Comparison of ENCODE assay signal across 7 mouse cellular contexts in genomic region chr17:13008528-13008927, GRCm38 (mm10). TPM values are rescaled to one million over a fixed set of nuclear protein-coding genes. Genes with fewer than 3 reads are reported as not detected.
DNase-seq lines count a peak whose midpoint lies in the region; ATAC-seq and TF ChIP-seq lines count a peak whose summit lies in the region.

No protein-coding gene starts in this region.

- ATAC-seq in forebrain, embryonic 12.5 days (ENCODE audit: low FRiP score), result no peak
- ATAC-seq in intestine, embryonic 15.5 days, result 0 out of 2 replicates have a peak, but pooled peaks have one; percentile 7
- no peak for ATAC-seq in liver, embryonic 16.5 days (ENCODE audit: low read depth)
- no peak for ATAC-seq in neural tube, embryonic 14.5 days (ENCODE audit: low read depth)

- peak overlapping the region; percentile 89 for H3ac ChIP-seq in C2C12 (ENCODE audit: control insufficient read depth, insufficient read length, low read depth)

- peaks cover 15% of the 10 kb centered on the region for H3K79me2 ChIP-seq in C2C12 (ENCODE audit: control insufficient read depth, insufficient read depth)

- intact Hi-C loops in left cerebral cortex, postnatal 4 days (cut with DNase I), result no loop called here

- H3K36me3 ChIP-seq in C2C12 (ENCODE audit: control insufficient read depth, insufficient read depth) (peaks cover 24% of the 10 kb centered on the region), ES-Bruce4 (ENCODE audit: control insufficient read depth, insufficient read depth, low read length, poor library complexity, severe bottlenecking) (peaks cover 18% of the 10 kb centered on the region)
- peaks cover 18% of the 10 kb centered on the region for H3K36me3 ChIP-seq in forebrain, embryonic 12.5 days (replicated peaks)
- H3K36me3 ChIP-seq in intestine, embryonic 15.5 days, result 0 out of 2 replicates have a peak, but pooled peaks cover 5% of the 10 kb centered on the region
- peaks cover 11% of the 10 kb centered on the region for H3K36me3 ChIP-seq in liver, embryonic 16.5 days (ENCODE audit: control insufficient read depth, insufficient read depth)
- H3K36me3 ChIP-seq in neural tube, embryonic 14.5 days (ENCODE audit: control insufficient read depth, insufficient read depth, low read length), result peaks cover 8% of the 10 kb centered on the region; the same call in 1 of the 2 replicates

- H3K79me3 ChIP-seq in C2C12 (ENCODE audit: low read depth), result peaks cover 7% of the 10 kb centered on the region

- no peaks in the 10 kb centered on the region for H3K4me1 ChIP-seq in ES-Bruce4 (ENCODE audit: control insufficient read depth, insufficient read depth, low read length)
- peaks cover 9% of the 10 kb centered on the region for H3K4me1 ChIP-seq in forebrain, embryonic 12.5 days
- H3K4me1 ChIP-seq in intestine, embryonic 15.5 days (replicated peaks), result peaks cover 7% of the 10 kb centered on the region
- H3K4me1 ChIP-seq in liver, embryonic 16.5 days (ENCODE audit: control insufficient read depth, low read depth, low read length), result peaks cover 21% of the 10 kb centered on the region
- H3K4me1 ChIP-seq in neural tube, embryonic 14.5 days (ENCODE audit: control insufficient read depth, insufficient read depth, low read length), result peaks cover 8% of the 10 kb centered on the region; the same call in 1 of the 2 replicates

- 3% methylated on average over 10 of the region's 10 CpGs for WGBS in forebrain, embryonic 12.5 days
- 3% methylated on average over 10 of the region's 10 CpGs for WGBS in intestine, embryonic 15.5 days
- 1% methylated on average over 10 of the region's 10 CpGs for WGBS in liver, embryonic 16.5 days (ENCODE audit: insufficient replicate concordance)
- 2% methylated on average over 10 of the region's 10 CpGs for WGBS in neural tube, embryonic 14.5 days

- TF ChIP-seq POLR2A in ES-Bruce4 (IDR thresholded peaks at IDR 0.05; ENCODE audit: insufficient read depth, low read length), result no peak

- H3K9ac ChIP-seq in ES-Bruce4 (ENCODE audit: low read depth, poor library complexity, severe bottlenecking), result peak overlapping the region; percentile 65
- peak overlapping the region; percentile 77 for H3K9ac ChIP-seq in forebrain, embryonic 12.5 days
- H3K9ac ChIP-seq in intestine, embryonic 15.5 days, result peak overlapping the region; percentile 76
- H3K9ac ChIP-seq in liver, embryonic 16.5 days (ENCODE audit: low read depth, low read length), result peak overlapping the region; percentile 86
- peak overlapping the region; percentile 76 for H3K9ac ChIP-seq in neural tube, embryonic 14.5 days (replicated peaks; ENCODE audit: low read depth, low read length)

- no peaks in the 10 kb centered on the region for H3K9me3 ChIP-seq in ES-Bruce4 (replicated peaks; ENCODE audit: control insufficient read depth, insufficient read depth, low read length, poor library complexity, severe bottlenecking)
- no peaks in the 10 kb centered on the region for H3K9me3 ChIP-seq in forebrain, embryonic 12.5 days
- no peaks in the 10 kb centered on the region for H3K9me3 ChIP-seq in intestine, embryonic 15.5 days
- no peaks in the 10 kb centered on the region for H3K9me3 ChIP-seq in liver, embryonic 16.5 days (replicated peaks; ENCODE audit: control insufficient read depth, low read length)
- H3K9me3 ChIP-seq in neural tube, embryonic 14.5 days (ENCODE audit: control insufficient read depth, low read length), result no peaks in the 10 kb centered on the region

- TF ChIP-seq EP300 in ES-Bruce4 (IDR thresholded peaks at IDR 0.05; ENCODE audit: insufficient read depth, low read depth, low read length), result no peak

- H3K4me3 ChIP-seq in C2C12 (ENCODE audit: insufficient read depth, poor library complexity, severe bottlenecking) (peak overlapping the region; percentile 51), ES-Bruce4 (ENCODE audit: low read depth, low read length) (peak overlapping the region; percentile 90)
- peak overlapping the region; percentile 86 for H3K4me3 ChIP-seq in forebrain, embryonic 12.5 days (replicated peaks)
- peak overlapping the region; percentile 82 for H3K4me3 ChIP-seq in intestine, embryonic 15.5 days (replicated peaks)
- peak overlapping the region; percentile 87 for H3K4me3 ChIP-seq in liver, embryonic 16.5 days (ENCODE audit: low read depth, low read length)
- H3K4me3 ChIP-seq in neural tube, embryonic 14.5 days (ENCODE audit: low read depth, low read length), result peak overlapping the region; percentile 79

- peak overlapping the region; percentile 81 for H3K4me2 ChIP-seq in forebrain, embryonic 12.5 days
- peak overlapping the region; percentile 85 for H3K4me2 ChIP-seq in intestine, embryonic 15.5 days (replicated peaks)
- H3K4me2 ChIP-seq in liver, embryonic 16.5 days (ENCODE audit: low read depth, low read length), result peak overlapping the region; percentile 93
- H3K4me2 ChIP-seq in neural tube, embryonic 14.5 days (ENCODE audit: low read depth, low read length), result peak overlapping the region; percentile 88

- H3K27ac ChIP-seq in ES-Bruce4 (ENCODE audit: insufficient read depth, low read length), result no peak overlapping the region
- H3K27ac ChIP-seq in forebrain, embryonic 12.5 days, result peak overlapping the region; percentile 89
- peak overlapping the region; percentile 88 for H3K27ac ChIP-seq in intestine, embryonic 15.5 days
- H3K27ac ChIP-seq in liver, embryonic 16.5 days (ENCODE audit: low read length), result peak overlapping the region; percentile 94
- H3K27ac ChIP-seq in neural tube, embryonic 14.5 days (ENCODE audit: low read depth, low read length), result peak overlapping the region; percentile 87

- TF ChIP-seq CTCF in C2C12 (IDR thresholded peaks at IDR 0.05; ENCODE audit: control insufficient read depth, insufficient read depth, insufficient read length) (no peak), ES-Bruce4 (IDR thresholded peaks at IDR 0.05; ENCODE audit: low read depth, low read length) (no peak)

- H3K27me3 ChIP-seq in C2C12 (ENCODE audit: control insufficient read depth, insufficient read depth, insufficient read length), result no peaks in the 10 kb centered on the region
- no peaks in the 10 kb centered on the region for H3K27me3 ChIP-seq in ES-Bruce4 (ENCODE audit: control insufficient read depth, insufficient read depth, low read length, poor library complexity, severe bottlenecking)
- H3K27me3 ChIP-seq in forebrain, embryonic 12.5 days, result no peaks in the 10 kb centered on the region
- H3K27me3 ChIP-seq in intestine, embryonic 15.5 days (replicated peaks), result no peaks in the 10 kb centered on the region
- H3K27me3 ChIP-seq in liver, embryonic 16.5 days (ENCODE audit: control insufficient read depth, insufficient read depth, low read depth, low read length), result no peaks in the 10 kb centered on the region
- no peaks in the 10 kb centered on the region for H3K27me3 ChIP-seq in neural tube, embryonic 14.5 days (ENCODE audit: control insufficient read depth, insufficient read depth, low read length)

- no peak for DNase-seq in left cerebral cortex, postnatal 4 days

RNA-seq across cellular contexts. Expression of gene Sod2, which starts 1.9 kb away (rescaled TPM):
- polyA plus RNA-seq in C2C12 (2012; fragmentation: generic; extraction: Trizol), result 107 TPM
- polyA plus RNA-seq in ES-Bruce4 (2011; ENCODE audit: insufficient read depth, insufficient read length, low read depth, missing spikeins), result 97.3 and 98.5 TPM in 2 replicates
- 105 and 109 TPM in 2 replicates for polyA plus RNA-seq in forebrain, embryonic 12.5 days (2016; fragmentation: Nextera tagmentation; extraction: Ambion mirVana)
- polyA plus RNA-seq in intestine, embryonic 15.5 days (2015; fragmentation: Nextera tagmentation; extraction: Ambion mirVana), result 163 and 167 TPM in 2 replicates
- 108 and 116 TPM in 2 replicates for polyA plus RNA-seq in liver, embryonic 16.5 days (2015; fragmentation: Nextera tagmentation; extraction: Ambion mirVana)
- 167 and 173 TPM in 2 replicates for polyA plus RNA-seq in neural tube, embryonic 14.5 days (2014; fragmentation: Nextera tagmentation; extraction: Ambion mirVana)
- 100 to 1,000 TPM; 158 TPM for total RNA-seq in left cerebral cortex, postnatal 4 days (2021)

RNA-seq across cellular contexts. Expression of gene Wtap, which starts 14.6 kb away (rescaled TPM):
- 25.7 TPM for polyA plus RNA-seq in C2C12 (2012; fragmentation: generic; extraction: Trizol)
- 122 and 132 TPM in 2 replicates for polyA plus RNA-seq in ES-Bruce4 (2011; ENCODE audit: insufficient read depth, insufficient read length, low read depth, missing spikeins)
- polyA plus RNA-seq in forebrain, embryonic 12.5 days (2016; fragmentation: Nextera tagmentation; extraction: Ambion mirVana), result 87.7 and 111 TPM in 2 replicates
- polyA plus RNA-seq in intestine, embryonic 15.5 days (2015; fragmentation: Nextera tagmentation; extraction: Ambion mirVana), result 109 and 120 TPM in 2 replicates
- 42.0 and 42.4 TPM in 2 replicates for polyA plus RNA-seq in liver, embryonic 16.5 days (2015; fragmentation: Nextera tagmentation; extraction: Ambion mirVana)
- 119 and 126 TPM in 2 replicates for polyA plus RNA-seq in neural tube, embryonic 14.5 days (2014; fragmentation: Nextera tagmentation; extraction: Ambion mirVana)
- total RNA-seq in left cerebral cortex, postnatal 4 days (2021), result 100 to 1,000 TPM in 1 of 2 experiments, 10 to 100 TPM in 1; 95.1 to 103 TPM

RNA-seq across cellular contexts. Expression of gene Gpr31b, which starts 43.6 kb away (rescaled TPM):
- polyA plus RNA-seq in C2C12 (2012; fragmentation: generic; extraction: Trizol), result not detected
- polyA plus RNA-seq in ES-Bruce4 (2011; ENCODE audit: insufficient read depth, insufficient read length, low read depth, missing spikeins), result not detected in 2 replicates
- not detected in 2 replicates for polyA plus RNA-seq in forebrain, embryonic 12.5 days (2016; fragmentation: Nextera tagmentation; extraction: Ambion mirVana)
- 0.16 TPM in 1 of 2 replicates, not detected in the other for polyA plus RNA-seq in intestine, embryonic 15.5 days (2015; fragmentation: Nextera tagmentation; extraction: Ambion mirVana)
- not detected in 2 replicates for polyA plus RNA-seq in liver, embryonic 16.5 days (2015; fragmentation: Nextera tagmentation; extraction: Ambion mirVana)
- polyA plus RNA-seq in neural tube, embryonic 14.5 days (2014; fragmentation: Nextera tagmentation; extraction: Ambion mirVana), result not detected in 2 replicates
- under 1 TPM; 0.34 to 0.64 TPM for total RNA-seq in left cerebral cortex, postnatal 4 days (2021)

RNA-seq across cellular contexts. Expression of gene Acat2, which starts 48.0 kb away (rescaled TPM):
- polyA plus RNA-seq in C2C12 (2012; fragmentation: generic; extraction: Trizol), result 90.7 TPM
- polyA plus RNA-seq in ES-Bruce4 (2011; ENCODE audit: insufficient read depth, insufficient read length, low read depth, missing spikeins), result 104 and 106 TPM in 2 replicates
- 370 and 386 TPM in 2 replicates for polyA plus RNA-seq in forebrain, embryonic 12.5 days (2016; fragmentation: Nextera tagmentation; extraction: Ambion mirVana)
- 230 and 240 TPM in 2 replicates for polyA plus RNA-seq in intestine, embryonic 15.5 days (2015; fragmentation: Nextera tagmentation; extraction: Ambion mirVana)
- polyA plus RNA-seq in liver, embryonic 16.5 days (2015; fragmentation: Nextera tagmentation; extraction: Ambion mirVana), result 97.5 and 101 TPM in 2 replicates
- 188 and 294 TPM in 2 replicates for polyA plus RNA-seq in neural tube, embryonic 14.5 days (2014; fragmentation: Nextera tagmentation; extraction: Ambion mirVana)
- 100 to 1,000 TPM; 212 to 235 TPM for total RNA-seq in left cerebral cortex, postnatal 4 days (2021)

RNA-seq across cellular contexts. Expression of gene Tcp10b, which starts 52.4 kb away (rescaled TPM):
- polyA plus RNA-seq in C2C12 (2012; fragmentation: generic; extraction: Trizol) (not detected), ES-Bruce4 (2011; ENCODE audit: insufficient read depth, insufficient read length, low read depth, missing spikeins) (not detected in 2 replicates)
- polyA plus RNA-seq in forebrain, embryonic 12.5 days (2016; fragmentation: Nextera tagmentation; extraction: Ambion mirVana), result 0.15 and 0.41 TPM in 2 replicates
- polyA plus RNA-seq in intestine, embryonic 15.5 days (2015; fragmentation: Nextera tagmentation; extraction: Ambion mirVana), result 0.16 TPM in 1 of 2 replicates, not detected in the other
- polyA plus RNA-seq in liver, embryonic 16.5 days (2015; fragmentation: Nextera tagmentation; extraction: Ambion mirVana), result not detected in 2 replicates
- 0.17 and 0.42 TPM in 2 replicates for polyA plus RNA-seq in neural tube, embryonic 14.5 days (2014; fragmentation: Nextera tagmentation; extraction: Ambion mirVana)
- total RNA-seq in left cerebral cortex, postnatal 4 days (2021), result under 1 TPM; 0.42 to 0.60 TPM
